Mouse (Mus musculus): ENCODE data around the gene Atp5c1.

GRCm38 (mm10) chr2:10081453-10082080 is 1.3 kb upstream of the Atp5c1 start:
- no peak for TF ChIP-seq POLR2A (IDR thresholded peaks at IDR 0.05; ENCODE audit: borderline replicate concordance, extremely low read depth, insufficient read depth, insufficient read length, poor library complexity, severe bottlenecking)
- TF ChIP-seq CTCF (IDR thresholded peaks at IDR 0.05; ENCODE audit: borderline replicate concordance, extremely low read depth, insufficient read depth, insufficient read length), result no peak
